Mouse (Mus musculus) ovary, postnatal 10 days (tissue): ENCODE results near the gene Pemt.

Experiments
- DNase-seq: peaks from one replicate; pipeline ENCODE4 v3.0.0; 2022; ENCODE audit warnings: low spot score

Pemt gene

GRCm38 (mm10) chr11:60056520-60056919 lies 10.2 kb upstream of the Pemt start:
- DNase-seq: no peak

DNA sequence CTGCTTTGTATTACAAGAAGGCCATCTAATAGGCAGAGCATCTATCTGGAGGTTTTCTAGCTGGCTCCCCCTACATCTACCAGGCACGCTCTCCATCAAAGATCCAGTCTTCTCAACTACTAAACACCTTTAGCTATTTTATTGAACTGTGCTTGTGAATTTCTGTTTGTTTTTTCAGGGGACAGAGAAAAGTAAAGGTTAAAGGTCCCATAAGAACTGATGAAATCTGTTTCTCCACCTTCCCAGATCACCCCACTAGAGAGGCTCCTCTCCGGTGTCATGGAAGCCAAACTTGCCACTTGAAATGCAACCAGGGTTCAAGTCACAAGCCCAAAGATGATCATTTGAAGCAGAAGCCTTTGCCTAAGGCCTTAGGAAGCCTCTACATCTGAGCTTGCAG lies 2.6 kb upstream of the Pemt start:
- DNase-seq: no peak

DNA sequence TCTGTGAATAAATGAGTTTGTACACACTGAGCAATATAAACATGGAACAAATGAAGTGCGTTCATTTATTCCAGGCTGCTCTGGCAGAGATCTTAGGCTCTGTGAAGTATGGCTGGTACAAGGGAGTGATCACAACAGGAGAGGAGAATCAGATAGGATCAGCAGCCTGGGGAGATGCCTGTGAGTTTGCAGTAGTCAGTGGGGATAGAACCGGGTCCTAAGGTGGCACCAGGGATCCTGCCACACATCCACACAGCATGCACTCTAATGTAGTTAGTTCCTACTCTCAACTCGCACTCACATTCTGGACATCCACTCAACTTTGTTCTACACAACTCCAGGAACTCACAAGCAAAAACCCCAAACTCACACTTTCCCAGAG lies 622 bp downstream of the Pemt start:
- DNase-seq: no peak

DNA sequence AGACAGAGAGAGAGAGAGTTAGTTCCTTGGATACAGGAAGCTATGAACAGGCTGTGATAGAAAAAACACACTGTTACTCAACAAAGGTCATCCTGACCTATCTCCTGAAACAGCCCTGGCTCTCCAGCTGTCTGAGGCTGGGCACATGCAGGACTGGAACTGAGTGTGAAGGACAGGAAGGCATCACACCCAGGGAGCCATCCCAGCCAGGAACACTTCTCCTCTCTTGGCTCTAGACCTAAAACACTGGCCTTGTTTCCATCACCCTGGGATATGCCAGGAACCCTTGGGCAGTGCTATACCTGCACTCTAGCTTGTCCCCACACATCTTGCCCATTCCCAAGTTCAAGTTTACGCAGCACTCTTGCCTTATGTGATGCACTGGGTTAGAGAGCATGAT lies 1.5 kb downstream of the Pemt start:
- DNase-seq: no peak

- no peak for DNase-seq
Measured at GRCm38 (mm10) chr11:60042277-60042676, 4.0 kb downstream of the Pemt start.

DNA sequence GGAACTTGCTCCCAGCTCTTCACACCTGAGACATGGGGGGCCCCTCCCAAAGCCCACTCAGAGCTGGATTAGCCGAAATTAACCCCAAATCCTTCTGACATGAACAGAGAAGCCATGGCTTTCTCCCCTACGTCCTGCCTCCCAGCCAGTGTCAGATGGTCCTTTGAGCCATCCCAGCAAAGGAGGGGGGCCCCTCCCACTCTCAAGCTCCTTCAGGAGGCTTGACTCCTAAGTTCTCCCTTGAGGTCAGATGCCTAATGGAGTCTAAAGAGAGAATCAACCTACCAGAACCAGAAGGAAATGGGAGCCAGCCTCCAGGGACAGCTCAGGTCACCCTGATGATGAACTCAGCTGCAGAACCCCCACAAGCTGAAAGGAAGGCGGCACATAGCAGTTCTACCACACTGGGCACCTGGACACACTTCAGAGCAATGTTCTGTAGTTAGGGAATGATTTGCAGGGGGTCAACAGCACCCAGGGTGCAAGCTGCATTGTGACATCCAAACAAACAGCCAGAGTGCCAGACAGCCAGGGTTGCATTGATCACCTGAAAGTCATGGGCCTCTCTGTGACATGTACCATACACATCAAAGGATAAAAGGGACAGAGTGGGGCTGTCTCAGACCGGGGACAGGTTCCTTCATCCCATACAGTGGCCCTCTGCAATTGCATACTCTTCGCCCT lies 9.6 kb downstream of the Pemt start:
- no peak for DNase-seq

DNA sequence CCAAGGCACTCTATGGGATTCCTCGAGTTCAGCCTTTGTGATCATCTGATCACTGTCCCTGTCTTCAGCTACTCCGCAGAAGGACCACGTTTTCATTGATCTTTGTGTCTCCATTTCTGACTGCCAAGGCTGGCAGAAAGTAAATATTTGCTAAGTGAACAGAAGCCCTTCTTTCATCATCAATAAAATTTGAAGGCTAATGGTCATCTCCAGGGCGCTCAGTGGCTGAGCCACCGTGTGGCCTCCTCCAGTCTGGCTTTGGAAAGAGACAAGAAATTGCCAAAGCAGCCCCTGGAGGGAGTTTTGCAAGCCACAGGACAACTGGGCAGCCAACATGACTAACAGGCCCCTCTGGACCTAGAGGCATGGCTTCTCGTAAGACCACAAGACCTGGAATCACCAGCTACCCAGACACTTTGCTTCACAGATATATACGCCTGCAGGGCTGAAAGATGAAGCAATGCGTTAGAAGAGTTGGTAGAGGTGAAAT lies 11.3 kb downstream of the Pemt start:
- DNase-seq: no peak

- no peak for DNase-seq
Measured at GRCm38 (mm10) chr11:60034293-60034692, 12.0 kb downstream of the Pemt start.

- no peak for DNase-seq
Measured at GRCm38 (mm10) chr11:60032586-60033430, 13.5 kb downstream of the Pemt start.

DNA sequence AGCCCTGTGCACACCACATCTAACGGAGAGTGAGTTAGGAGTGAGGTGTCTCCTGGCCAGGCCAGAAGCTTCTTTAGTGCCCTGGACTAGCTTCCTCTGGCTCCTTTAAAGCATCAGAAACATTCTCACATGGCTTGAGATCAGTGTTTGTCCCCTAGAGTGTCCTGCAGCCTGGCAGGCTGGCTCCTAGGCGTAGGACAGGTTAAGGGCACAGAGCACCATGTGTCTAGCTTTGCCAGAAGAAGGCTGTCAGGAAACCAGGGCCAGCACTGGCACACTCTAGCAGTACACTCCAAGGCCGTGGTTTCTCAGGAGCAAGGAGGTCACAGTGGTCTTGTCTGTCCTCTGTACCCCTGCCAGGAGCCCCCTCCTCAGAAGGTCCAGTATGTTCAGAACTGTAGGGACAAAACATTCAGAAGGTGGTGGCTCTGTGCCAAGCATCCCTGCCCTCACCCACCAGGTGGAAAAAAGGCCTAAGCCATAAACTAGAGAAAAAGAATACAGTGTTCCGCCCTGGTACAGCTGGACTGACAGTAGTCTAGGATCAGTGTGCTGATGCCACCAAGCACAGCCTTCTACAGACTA lies 15.4 kb downstream of the Pemt start:
- no peak for DNase-seq

DNA sequence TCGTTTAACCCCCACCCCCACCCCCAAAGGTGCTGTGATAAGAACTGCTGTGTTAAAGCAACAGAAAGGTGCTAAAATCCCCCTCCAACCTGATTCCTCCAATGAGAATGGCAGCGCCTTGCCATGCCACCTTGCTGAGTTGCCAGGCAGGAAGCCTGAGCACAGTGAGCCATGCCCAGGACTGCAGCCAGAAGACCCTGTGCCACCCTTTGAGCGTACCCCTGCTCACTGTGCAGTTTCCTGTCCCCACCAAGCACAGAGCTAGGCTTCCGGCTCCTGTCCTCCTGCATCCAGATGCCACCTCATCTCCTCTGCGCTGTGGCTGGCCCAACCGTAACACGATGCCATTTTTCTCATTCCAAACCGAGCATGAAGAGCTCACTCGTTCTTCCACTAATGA lies 16.3 kb downstream of the Pemt start:
- DNase-seq: no peak

DNA sequence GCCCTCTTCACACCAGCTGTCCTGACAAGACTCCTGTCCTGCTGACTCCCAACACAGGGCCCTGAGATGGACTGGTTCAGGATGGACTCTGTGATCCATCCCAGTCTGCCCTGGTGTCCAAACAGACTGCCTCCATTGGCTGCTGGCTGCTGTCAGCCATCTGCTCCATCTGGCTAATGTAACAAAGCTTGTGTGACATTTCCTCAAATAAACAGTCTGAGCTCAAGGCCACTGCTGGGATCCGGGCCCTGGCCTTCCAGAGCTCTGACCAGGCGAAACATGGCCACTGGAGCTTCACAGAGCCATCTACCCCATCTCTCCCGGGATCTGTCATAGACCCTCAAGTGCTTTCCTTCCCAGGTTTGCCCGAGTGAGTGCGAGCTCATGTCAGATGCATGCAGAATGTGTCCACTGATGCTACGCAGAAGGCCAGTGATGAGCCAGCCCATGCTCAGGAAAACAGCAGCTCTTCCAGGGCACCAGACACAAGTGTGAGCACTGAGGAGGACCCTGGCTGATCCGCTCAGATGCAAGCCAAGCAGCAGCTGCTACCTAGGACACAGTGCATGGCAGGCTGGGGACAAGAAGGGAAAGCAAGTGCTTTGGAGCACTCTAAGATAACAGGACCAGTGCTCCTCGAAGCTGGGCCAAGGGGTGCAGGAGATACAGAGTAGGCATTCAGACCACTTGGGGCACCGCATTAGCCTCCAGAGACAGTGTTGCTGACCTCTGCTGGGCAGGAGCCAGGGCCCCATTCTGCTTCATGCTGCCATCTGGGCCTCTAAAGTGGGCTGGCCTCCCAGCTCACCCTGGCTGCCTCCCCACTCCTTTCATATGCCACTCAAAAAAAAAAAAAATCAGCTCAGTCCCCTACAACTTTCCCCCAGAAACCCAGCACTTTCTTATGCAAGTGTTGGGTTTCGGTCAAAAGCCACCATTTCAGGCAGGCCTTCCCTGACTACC lies 18.1 kb downstream of the Pemt start:
- DNase-seq: no peak

GRCm38 (mm10) chr11:60027272-60027671 lies 19.0 kb downstream of the Pemt start:
- DNase-seq: peak; percentile 72

- DNase-seq: no peak
Measured at GRCm38 (mm10) chr11:60026166-60026565, 20.1 kb downstream of the Pemt start.

DNA sequence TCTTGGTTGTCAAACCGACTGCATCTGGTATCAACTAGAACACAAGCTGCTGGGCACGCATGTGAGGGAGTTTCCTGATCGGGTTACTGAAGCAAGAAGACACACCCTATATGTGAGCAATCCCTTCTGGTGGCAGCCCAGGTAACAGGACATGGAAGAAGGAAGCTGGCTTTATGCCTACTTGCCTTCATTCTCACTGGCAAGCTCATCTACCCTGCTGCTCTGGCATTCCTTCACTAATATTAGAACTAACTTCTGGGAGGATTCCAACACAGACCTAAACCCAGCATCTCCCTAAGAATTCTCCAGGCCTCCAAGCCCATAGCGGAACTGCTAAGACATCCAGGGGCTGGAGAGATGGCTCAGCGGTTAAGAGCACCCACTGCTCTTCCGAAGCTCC lies 25.1 kb downstream of the Pemt start:
- DNase-seq: no peak

DNA sequence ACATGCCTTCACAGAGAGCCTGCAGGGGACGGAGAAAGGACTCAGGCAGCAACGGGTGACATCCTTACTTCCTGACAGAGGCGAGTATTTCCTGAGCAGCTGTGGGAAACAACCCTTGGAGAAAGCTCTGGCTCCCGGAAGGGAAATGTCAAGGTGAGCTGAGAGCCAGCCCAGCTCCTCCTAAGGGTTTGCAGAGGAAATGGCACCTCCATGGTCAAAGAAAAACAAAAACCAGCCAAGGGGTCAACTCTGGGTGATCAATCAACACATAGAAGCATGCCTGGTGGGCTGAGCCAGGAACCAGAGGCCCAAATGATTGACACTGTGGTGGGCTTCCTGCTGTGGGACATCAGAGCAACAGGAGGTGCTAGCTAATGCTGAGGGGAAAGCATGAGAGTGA lies 29.6 kb downstream of the Pemt start:
- no peak for DNase-seq

- no peak for DNase-seq
Measured at GRCm38 (mm10) chr11:60011516-60011915, 34.8 kb downstream of the Pemt start.

GRCm38 (mm10) chr11:60009451-60009850 lies 36.8 kb downstream of the Pemt start:
- DNase-seq: no peak

- no peak for DNase-seq
Measured at GRCm38 (mm10) chr11:60005866-60006265, 40.4 kb downstream of the Pemt start.

GRCm38 (mm10) chr11:60004716-60005115 lies 41.6 kb downstream of the Pemt start:
- no peak for DNase-seq

GRCm38 (mm10) chr11:60003811-60004210 lies 42.5 kb downstream of the Pemt start:
- no peak for DNase-seq
